Mouse (Mus musculus) erythroid progenitor cell, adult 5-6 weeks (primary cell): ENCODE measurements at regions not wholly inside any gene's neighbourhood (a gene's known extent, or its start where the extent isn't known, plus 50 kb on each side); places are given as distances from the start of the nearest gene placed in this dataset.

Source experiments
- ATAC-seq: replicated peaks from 2 replicates; pipeline ENCODE4 v1.8.0; 2016; ENCODE audit warnings: moderate number of reproducible peaks, mild to moderate bottlenecking, moderate TSS enrichment, inconsistent platforms; ENCODE audit not compliant: poor library complexity, low FRiP score, severe bottlenecking

DNA sequence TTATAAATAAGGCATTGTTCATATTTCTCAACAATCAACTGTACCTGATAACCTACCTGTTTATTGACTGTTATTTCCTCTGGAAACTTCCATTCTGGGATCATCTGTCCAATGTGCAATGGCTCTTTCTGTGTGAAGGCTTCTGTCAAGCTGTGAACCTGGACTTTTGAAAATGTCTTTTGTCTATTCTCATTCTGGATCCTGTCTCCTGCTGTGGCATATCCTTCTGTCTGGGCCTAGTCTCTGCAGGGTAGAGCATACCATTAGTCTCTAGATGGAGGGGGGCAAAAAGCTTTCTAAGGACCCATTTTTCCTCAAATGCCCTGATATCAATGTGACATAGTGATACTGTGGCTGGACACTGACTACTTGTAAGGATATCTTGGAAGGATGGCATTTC lies 237.4 kb upstream of the Nrip1 start:
- no peak for ATAC-seq

DNA sequence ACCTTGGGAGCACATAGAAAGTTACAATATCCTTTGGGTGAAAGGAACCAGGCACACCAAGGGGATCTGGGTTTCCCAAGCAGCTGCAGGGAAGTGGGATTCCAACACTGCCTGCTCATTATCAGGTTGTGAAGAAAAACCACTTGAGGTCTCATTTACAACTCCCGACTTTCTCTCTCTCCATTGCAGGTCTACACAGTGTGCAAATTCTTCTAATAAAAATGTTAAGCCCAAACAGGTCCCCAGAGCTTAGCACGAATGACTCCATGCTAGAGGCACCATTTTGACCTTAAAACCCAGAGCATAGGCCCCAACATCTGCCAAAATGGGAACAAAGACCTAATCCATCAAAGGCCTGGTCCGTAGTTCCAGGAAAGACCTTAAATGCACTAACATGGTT lies 231.3 kb upstream of the Nrip1 start:
- ATAC-seq = no peak

DNA sequence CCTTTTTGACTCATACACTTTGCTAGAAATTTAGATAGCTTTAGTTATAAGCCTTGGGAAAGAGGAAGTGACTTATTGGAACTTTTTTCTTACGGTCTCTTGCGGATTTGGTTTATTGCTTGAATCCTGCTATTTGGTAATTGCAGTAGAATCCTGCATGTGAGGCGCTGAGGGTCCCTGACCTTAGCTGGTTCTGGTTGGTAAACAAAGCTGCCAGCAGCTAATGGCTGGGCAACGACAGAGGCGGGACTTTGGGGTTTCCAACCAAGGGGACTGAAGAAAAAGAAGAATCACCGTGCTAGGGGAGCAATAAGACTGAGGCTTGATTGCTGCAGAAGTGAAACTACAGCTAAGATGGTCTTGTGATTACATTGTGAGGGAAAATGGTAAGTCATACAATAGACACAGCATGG lies 230.2 kb upstream of the Nrip1 start:
- ATAC-seq = no peak

DNA sequence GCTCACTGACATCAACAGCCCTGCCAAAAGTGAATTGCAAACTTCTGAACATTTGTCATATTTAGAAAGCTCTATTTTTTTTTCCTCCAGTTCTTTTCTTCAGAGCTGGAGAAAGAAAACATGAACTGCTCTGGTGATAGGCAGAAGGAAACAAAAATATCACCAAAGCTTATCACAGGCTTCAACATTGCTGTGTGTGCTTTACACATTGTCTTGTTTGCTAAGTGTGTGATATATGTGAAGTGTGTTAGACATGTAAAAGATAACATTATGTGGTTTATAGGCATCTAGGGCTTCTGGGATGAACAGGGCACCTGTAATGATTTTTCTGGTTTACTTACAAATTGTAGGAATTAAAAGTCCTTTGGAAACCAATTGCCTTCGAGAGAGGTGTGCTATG lies 229.8 kb upstream of the Nrip1 start:
- ATAC-seq = no peak

DNA sequence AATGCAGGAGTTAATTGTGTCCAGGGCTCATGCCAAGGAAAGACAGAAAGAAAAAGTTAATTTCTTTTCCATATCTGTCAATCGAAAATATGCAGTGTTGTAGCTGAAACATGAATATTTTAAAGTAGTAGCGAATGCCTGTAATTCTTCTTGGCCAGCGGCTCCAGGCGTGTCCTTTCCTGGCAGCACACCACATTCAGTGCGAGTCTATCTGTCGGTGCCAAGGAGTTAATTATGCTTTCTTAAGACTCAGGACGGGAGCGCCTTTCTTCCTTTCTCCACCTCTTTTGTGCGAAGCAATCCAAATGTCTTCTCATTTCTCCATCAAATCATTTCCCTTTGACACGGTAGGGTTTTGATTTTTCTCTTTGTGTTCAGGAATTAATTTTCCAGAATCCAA lies 226.5 kb upstream of the Nrip1 start:
- no peak for ATAC-seq

DNA sequence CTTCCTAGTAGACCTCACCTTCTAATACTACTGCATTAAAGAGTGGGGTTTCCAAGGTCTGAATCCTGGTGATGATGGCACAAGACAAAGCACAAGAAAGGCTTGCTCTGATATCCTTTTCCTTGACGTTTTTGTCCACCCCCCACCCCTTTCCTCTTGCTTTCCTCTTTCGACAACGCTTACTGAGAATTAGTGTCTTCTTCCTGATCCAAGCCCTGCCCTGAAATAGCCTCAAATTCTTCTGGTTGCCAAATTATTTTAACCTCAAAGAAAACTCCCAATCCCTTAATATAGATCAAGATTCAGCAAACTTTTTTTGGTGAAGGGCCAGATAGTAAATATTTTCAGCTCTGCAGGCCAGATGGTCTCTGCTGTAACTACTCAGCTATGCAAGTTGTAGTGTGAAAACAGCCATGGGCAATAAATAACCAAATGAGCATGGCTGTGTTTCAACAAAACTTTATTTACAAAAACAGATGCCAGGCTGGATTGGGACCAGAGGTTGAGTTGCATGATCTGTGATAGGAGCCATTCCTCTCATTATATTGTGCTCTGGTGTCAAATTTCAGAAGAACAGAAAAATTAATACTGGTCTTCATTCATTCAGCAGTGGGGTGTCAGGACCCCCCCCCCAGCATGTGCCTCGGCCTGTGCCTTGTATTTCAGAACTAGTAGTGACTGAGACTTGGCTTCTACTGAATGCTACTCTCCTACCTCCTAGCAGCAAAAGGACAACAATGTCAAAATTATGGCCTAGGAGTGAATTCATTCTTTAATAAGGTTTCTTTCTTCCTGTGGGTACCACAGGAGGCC lies 218.5 kb upstream of the Nrip1 start:
- ATAC-seq = no peak

DNA sequence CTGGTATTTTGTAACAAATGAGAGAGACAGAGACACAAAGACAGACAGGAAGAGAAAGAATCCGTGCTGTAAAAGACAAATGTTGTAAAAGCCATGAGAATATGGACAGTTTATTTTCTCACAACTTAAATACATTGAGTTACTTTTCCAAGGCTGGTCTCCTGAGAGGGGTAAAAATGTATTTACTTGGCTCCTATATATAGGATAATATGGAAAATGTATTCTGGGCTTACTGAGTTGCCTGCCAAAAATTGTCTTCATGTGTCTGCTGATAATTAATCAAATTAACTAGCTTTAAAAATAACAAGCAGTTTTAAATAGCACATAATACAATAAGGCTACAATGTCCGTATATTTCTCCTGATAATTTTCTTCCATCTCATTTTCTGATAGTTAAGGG lies 216.2 kb upstream of the Nrip1 start:
- ATAC-seq = no peak

DNA sequence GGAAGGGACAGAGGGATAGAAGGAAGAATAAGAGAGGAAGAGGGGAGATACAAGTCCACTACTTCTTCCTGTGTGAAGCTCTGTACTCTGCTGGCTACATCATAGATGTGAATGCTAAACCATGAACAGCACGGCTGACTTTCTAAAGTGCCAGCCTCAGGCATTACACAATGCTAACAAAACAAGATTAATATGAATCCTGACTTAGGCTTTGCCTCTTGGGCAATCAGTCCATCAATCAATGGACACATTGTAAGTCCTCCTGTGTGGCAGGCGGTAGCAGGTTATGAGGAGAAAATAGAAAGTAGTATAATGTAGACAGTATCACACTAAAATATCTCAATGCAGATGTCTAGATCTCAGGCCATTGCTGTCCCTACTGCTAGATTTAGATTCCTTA lies 203.6 kb upstream of the Nrip1 start:
- no peak for ATAC-seq

DNA sequence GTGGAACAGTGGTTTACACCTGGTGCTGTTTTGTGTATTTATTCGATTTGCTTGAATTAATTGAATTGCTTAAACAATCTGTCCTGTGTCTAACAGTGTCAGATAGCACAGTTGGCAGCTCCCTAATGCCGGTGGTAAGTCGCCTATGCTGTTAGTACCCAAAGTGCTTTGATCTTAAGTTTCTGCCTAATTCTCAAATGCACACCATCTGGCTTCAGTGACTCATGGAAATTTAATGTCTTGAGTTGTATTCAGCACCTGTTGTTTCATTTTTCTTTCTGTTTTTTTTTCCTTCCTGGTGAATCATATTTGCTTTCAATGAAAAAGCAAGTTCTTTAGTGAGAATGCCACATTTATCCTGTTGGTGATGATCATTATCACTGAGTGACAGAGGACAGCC lies 201.7 kb upstream of the Nrip1 start:
- no peak for ATAC-seq

DNA sequence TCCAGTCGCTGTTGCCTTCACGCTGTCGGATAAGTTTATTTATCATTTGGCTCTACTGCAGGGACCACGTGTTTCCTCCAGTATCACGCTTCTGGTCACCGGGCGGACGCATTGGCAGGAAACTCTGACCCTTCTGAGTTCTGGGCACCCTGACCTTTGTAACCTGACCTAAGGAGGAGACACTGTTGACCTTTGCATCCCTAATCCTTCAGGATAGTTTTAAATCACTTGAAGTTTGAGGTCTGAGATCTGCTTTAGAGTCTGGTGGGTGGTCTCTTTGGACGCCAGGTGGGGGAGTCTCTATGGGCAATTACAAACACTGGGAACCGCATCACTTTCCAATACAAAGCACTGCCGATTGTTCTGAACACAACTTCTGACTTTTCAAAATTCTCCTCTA lies 192.6 kb upstream of the Nrip1 start:
- ATAC-seq = no peak

DNA sequence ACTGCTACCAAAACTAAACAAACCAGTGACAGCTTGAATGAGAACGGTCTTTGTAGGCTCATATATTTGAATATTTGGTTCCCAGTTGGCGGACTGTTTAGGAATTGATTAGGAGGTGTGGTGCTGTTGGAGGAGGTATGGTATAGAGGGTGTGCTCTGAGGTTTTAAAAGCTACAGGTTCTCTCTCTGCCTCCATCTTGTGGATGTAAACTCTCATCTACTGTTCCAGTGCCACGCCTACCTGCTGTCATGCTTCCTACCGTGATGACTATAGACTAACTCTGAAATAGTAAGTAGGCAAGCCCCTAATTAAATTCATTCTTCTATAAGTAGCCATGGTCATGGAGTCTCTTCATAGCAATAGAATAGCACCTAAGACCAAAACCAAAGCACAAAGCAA lies 181.2 kb upstream of the Nrip1 start:
- no peak for ATAC-seq

DNA sequence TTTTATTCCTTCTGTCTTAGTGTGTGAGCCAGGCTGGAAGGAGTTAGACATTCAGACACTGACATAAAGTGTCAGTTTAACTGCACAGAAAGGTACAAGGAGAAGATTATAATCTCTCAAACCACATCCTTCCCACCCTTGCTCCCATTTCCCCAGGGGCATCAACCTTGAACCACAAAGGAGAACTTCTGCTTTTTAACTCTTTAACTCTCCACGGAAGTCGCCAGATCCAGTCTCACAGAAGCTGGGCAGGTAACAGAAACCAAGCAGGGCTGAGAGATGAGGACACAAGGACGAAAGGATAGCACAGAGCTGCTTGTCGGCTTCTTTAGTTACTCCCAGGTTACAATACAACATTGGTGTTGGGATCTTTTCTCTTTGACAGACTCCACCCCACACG lies 176.0 kb upstream of the Nrip1 start:
- no peak for ATAC-seq

DNA sequence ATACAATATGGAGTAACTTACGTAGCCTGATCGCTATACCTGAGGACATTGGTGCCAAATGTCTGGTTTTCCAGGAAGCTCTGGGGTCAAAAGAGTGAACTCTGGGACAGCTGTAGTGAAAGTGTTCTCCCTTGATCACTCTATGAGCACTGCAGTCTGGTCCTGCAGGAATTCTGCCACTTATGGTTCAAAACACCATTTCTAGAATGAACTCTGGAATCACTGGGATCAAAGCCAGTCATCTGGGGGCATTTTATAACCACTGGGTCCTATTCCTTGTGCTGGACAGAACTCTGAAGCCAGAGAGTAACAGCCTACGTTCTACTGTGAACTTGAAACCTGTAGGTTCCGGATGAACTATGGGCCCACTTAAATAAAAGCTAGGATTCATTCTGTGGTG lies 173.5 kb upstream of the Nrip1 start:
- ATAC-seq = no peak

DNA sequence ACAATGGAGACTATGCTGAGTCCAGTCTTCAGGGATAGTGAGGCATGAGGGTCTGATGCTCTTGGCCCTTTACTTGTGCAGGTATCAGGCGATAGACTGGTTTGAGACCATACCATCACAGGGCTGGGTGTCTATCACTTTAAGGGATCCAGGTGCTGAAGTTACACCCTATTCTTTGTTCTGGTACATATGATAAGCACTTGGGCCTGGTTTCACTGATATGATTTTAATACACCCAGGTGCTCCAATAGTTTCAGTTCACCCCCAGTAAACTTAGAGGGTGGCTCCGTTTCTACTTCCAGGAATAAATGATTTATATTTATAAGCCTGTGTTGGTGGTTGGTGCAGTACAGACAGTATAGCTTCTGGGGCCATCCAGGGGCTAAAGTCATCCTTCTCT lies 173.0 kb upstream of the Nrip1 start:
- no peak for ATAC-seq

DNA sequence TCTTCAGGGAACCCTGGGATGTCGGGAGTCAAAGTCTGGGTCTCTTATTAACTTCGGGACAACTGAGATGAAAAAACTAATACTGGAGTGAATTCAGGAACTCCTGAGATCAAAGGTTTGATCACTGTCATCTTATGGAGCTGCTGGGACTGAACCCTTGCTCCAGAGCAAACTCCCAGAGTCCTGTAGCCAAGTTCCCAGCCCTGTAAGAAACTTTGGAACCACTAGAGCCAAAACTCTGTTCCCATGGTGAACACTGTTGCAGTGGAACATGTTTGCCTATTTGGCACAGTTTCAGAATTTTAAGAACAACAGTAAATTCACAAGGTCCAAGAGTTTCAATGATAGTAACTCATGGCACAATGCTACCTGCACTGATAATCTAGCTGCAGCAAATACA lies 172.3 kb upstream of the Nrip1 start:
- no peak for ATAC-seq

DNA sequence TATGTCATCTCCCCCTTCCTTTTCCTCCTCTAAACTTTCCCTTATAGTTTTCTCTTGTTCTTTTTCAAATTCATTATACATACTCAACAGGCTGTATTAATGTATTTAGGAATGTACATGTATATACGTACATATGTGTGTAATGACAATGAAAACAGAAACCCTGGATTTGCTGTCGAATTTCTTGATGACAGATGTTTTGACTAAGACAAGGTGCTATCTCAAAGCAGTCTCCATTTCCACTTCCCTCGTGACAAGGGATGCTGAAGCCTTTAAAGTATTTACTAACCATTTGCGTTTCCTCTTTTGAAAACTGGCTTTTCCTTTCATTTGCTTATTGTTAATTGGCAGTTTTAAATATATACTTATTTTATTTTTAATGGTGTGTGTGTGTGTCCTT lies 171.3 kb upstream of the Nrip1 start:
- no peak for ATAC-seq

DNA sequence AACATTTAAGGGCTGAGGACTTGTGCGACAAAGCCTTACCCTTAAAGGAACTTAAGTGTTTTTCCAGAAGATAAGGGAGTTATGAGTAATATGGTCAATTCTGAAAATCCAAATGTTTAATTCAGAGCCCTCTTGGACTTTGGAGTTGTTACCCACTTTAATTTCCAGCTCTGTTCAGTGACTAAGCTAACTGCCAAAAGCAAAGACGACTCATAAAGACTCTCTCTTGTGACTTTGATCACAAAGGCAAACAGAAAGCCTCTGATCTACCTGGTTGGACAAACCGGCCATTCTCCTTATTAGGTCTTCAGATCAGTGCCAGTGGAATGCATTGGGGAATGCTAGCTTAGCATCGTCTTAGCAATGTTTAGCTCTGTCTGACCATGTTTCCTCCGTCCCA lies 167.3 kb upstream of the Nrip1 start:
- ATAC-seq = no peak

DNA sequence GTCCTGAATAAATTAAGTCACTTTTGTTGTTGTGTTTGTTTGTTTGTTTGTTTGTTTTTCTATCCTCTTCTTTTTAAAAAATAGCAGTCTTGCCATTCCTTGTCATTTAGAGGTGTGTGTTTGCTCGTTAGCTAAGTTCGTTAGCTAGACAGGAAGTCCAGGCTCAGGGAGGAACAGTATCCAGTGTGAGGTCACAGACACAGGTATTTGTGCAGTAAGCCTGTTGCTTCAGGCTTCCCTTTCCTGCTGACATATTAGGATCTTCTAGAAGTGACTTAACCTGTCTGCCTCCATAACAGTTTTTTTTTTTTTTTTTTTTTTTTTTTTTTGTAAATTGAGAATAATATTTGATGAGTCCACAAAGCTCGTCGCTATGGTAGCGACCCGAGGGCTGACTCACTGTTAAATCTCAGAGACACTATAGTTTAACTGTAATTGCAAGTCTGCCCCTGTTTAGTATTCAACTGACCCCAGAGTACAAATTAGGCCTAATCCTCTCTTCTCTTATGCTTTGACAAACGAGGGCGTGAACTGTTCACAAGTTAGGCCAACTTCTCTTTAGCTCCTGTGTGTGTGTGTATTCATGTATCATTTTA lies 166.8 kb upstream of the Nrip1 start:
- ATAC-seq = no peak

DNA sequence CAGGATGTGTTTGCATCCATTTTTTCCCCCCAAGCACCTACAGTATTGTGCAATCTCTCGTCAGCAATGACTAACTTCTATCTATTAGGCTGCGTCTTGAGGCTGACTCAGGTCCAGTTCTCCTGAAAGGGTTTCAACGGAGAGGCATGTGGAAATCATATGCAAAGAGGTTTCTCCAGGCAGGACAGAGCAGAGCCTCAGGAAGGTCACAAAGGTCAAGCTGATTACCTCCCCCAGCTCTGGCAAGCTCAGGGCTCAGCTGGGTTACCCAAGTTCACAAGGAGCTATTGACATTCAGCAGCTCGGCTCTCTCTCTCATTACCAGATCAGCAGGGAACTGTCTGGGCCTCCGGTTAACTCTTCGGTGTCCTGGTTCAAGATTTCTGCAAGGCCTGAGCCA lies 166.0 kb upstream of the Nrip1 start:
- ATAC-seq = no peak

DNA sequence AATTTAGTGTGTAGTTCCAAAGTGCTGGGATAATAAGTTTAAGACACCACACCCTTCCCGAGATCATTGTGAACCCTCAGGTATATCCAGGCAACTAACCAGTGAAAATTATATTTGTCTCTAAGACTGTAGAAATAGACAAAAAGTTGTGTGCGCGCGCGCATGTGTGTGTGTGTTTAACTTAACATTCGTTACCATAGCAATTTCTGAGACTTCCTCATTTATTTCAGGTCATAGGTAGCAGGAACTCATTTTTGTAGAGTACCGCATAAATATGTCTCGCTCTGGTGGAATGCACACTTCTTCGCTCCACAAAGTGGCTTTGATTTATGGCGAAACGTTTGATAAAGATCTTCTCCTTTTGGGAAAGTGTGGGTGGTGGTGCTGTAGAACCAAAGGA lies 164.2 kb upstream of the Nrip1 start:
- ATAC-seq = no peak

DNA sequence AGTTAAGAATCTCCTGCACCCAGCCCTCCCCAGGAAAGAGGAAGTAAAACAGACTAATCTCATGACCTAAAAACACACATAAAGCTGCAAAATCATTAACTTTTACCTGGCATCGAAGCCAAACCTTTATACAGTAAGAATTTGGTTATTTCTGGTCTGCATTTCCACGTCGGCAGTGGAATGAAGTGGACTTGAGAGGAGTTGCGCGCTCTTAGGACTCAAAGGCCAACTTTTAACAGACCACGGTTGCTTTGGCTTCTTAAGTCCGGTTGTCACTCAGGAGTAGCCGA lies 159.2 kb upstream of the Nrip1 start:
- ATAC-seq = no peak
